Mouse (Mus musculus) left cerebral cortex, adult 9 months (tissue): ENCODE results near the gene Bcas1.

Source experiments
- DNase-seq, 2 experiments: peaks; one replicate each; pipeline ENCODE4 v3.0.0; 2022; ENCODE audit warnings: low spot score in 2 of 2

Gene Bcas1

DNA sequence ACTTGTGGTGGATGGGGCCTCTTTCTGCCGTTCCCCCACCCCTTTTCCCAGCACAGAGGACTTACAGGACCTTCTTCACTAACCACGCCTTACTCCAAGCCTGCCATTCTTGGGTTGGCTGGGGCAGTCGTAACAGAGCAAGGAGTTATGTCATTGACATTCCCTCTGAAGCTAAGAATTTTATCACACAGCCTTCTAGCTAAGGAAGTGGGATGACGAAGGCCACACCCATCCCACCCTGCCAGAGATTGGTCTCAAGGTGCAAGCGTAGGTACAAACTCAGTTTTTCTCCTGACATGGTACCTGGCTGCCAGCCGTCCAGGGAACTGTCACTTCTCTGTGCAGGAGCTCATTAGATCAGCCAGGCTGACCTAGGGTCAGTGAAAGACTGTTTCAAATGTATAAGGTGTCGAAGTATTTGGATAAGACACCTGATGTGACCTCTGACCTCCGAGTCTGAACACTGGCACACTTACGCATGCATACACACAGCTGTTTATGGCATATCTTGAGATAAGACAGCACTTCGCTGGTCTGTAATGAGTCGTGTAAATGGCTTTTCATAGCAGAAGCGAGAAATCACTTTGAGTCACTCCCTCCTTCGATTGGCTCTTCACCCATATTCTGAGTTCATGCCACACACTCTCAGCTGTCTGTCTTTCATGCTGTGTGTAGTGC, 117.2 kb downstream of the Bcas1 start:
- DNase-seq, result no peak

DNA sequence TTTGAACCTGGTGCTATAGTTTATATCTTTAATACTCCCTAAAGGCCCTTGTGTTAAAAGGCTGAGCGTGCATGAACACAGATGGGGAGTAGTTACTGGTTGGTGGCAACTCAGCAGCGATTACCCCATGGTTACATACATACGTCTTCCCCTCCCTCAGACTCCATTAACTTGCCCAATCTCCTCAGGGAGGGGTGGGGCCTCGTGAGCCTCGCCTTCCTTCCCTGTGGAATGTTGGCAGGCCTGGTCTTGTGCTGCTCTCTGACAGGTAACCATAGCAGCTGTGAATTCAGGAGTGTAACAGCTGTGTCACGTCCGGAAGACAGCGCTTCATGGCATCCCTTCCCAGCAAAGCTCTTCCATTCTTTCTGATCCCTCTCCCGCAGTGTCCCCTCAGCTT, 118.7 kb downstream of the Bcas1 start:
- DNase-seq, result no peak

- DNase-seq, result no peak
Observed at GRCm38 (mm10) chr2:170308033-170308820, 119.4 kb downstream of the Bcas1 start.

DNA sequence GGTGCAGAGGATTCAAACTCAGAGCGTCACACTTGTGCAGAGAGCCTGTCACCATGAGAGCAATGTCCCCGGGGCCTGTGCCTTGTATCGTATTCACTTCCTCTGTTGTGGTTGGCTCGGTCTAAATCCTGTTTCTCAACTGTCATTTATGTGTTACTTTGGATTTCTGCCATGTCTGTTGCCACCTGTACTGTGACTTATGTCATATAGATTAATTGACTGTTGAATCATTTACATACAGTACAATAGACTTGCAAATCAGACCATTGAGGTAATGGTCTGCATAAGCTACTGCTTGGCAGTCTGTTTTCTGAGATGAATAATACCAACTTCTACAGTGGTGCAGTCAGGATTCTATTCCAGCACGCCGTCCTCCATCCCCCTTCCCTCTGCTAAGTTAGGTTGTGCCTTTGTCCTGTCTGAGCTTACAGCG, 120.0 kb downstream of the Bcas1 start:
- DNase-seq, result no peak

DNA sequence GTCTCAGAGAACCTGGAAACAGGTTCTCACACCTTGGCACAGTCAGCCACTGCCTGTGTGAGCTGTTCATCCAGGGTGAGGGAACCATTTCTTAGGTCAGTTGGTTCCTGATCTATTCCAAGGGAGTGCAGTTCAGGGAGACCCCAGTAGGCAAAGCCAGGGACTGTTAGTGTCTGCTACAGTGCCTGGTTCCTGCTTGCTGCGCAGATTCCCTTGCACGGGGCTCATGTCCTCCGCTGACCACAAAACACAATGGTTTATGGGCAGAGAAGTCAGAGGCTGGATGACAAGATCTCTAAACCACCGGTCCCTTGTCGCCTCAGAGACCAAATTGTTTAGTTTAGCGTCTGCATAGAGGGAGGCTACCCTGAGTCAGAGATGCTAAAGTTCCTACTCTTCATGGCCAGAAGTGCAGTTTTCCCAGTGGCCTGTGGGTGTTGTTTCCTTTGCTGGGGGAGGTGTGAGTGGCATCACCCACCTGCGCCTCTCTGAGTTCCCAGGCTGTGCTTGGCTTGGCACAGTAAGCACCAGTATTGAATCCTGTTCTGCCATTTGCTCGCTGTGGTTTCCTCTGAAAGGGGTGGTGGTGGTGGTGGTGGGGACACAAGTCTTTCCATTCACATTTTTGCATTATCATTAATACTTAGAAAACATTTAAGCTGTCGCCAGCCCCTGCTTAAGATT, 120.9 kb downstream of the Bcas1 start:
- no peak for DNase-seq

GRCm38 (mm10) chr2:170304766-170305165, 122.9 kb downstream of the Bcas1 start:
- DNase-seq, result no peak

GRCm38 (mm10) chr2:170303595-170303994, 124.0 kb downstream of the Bcas1 start:
- DNase-seq, result no peak

- DNase-seq, result no peak
Observed at GRCm38 (mm10) chr2:170302825-170303224, 124.8 kb downstream of the Bcas1 start.
